Mouse (Mus musculus) C2C12 (cell line): ENCODE results near the gene Armh3.

Experiments
- CEBPB ChIP-seq: IDR thresholded peaks from one replicate; pipeline ENCODE4 v1.6.1; 2011; ENCODE audit warnings: low read depth, mild to moderate bottlenecking, control low read depth, moderate library complexity
- MYOD1 ChIP-seq: IDR thresholded peaks from one replicate; pipeline ENCODE4 v1.6.1; 2011; ENCODE audit warnings: low read depth; ENCODE audit not compliant: control insufficient read depth, insufficient read length

GRCm38 (mm10) chr19:46031689-46032432 lies 33.6 kb upstream of the Armh3 start:
- TF ChIP-seq CEBPB (no peak), MYOD1 (no peak)
